In the genomic region with DNA sequence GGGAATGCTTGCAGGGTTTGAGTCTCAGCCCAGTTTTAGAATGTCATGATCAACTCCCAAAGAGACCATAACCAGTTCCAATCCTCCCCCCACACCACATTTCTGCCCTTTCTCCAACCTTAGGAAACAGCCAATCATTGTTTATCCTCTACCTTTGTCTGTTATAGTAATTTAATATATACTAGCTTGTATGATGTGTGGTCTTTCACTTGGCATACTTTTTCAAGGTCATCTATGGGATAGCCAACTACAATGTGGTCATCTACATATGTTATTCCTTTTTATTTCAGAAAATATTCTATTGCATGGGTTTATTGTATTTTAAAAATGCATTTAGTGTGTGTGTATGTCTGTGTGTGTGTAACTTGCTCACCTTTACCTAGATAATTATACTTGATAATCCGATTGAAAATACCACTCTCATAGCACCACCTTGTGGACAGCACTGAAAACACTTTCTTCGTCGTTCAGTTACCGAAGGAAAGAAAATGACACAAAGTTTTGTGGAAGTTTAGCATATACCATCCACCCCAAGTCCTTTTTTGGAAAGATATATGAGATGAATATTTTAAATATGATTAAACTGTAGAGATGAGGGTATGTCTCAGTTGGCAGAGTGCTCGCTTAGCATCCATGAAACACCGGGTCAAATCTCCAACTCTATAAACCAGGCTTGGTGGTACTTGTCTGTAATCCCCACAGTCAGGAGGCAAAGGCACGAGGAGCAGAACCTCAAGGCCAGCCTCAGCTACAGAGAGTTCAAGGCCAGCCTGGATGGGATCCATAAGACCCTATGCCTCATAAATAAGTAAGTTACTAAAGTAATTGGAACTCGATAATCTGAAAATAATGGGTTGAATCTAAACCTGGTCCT, we compare ENCODE assay signal across 8 mouse cellular contexts. TPM values are rescaled to one million over a fixed set of nuclear protein-coding genes. Genes with fewer than 3 reads are reported as not detected.
DNase-seq lines count a peak whose midpoint lies in the region; ATAC-seq lines count a peak whose summit lies in the region.
"Had no signal": no experiment of that assay in that cellular context is flagged by ENCODE, and none has a peak within 500 bp of the region (broad histone marks: within the 10 kb centered on the region; RNA-seq: fewer than 3 reads in every experiment).

No protein-coding gene starts in this region.

- H3K27ac ChIP-seq in neural tube, embryonic 12.5 days = no peak overlapping the region
- H3K27ac ChIP-seq: liver, embryonic 13.5 days had no signal

- no peaks in the 10 kb centered on the region for H3K4me1 ChIP-seq in neural tube, embryonic 12.5 days
- H3K4me1 ChIP-seq: liver, embryonic 13.5 days had no signal

- 37% methylated on average over 8 of the region's 8 CpGs for WGBS in neural tube, embryonic 12.5 days

- ATAC-seq in inflammation-experienced regulatory T-cells, adult 6 months = peak; percentile 63
- 0 out of 2 replicates have a peak, but pooled peaks have one; percentile 13 for ATAC-seq in neural tube, embryonic 12.5 days (ENCODE audit: low FRiP score, low read depth)

- no peaks in the 10 kb centered on the region for H3K27me3 ChIP-seq in neural tube, embryonic 12.5 days (replicated peaks)
- H3K27me3 ChIP-seq: liver, embryonic 13.5 days had no signal

- H3K4me2 ChIP-seq in neural tube, embryonic 12.5 days (replicated peaks) = no peak overlapping the region
- H3K4me2 ChIP-seq: liver, embryonic 13.5 days had no signal

- H3K9me3 ChIP-seq in neural tube, embryonic 12.5 days = no peaks in the 10 kb centered on the region
- H3K9me3 ChIP-seq: liver, embryonic 13.5 days had no signal

- DNase-seq in layer of hippocampus, adult 9-10 months (ENCODE audit: low spot score) = peak; percentile 36
- no peak for DNase-seq in layer of hippocampus, postnatal 36 days
- DNase-seq in ES-CJ7 (ENCODE audit: low read depth, low spot score) (peak; percentile 28), adipocyte (ENCODE audit: low spot score) (peak; percentile 52)
- no peak for DNase-seq in spleen, postnatal 4 days (ENCODE audit: low spot score in 2 of 2)
- DNase-seq: liver, embryonic 13.5 days had no signal

- H3K36me3 ChIP-seq in neural tube, embryonic 12.5 days = no peaks in the 10 kb centered on the region
- H3K36me3 ChIP-seq: liver, embryonic 13.5 days had no signal

- H3K9ac ChIP-seq in neural tube, embryonic 12.5 days = no peak overlapping the region
- H3K9ac ChIP-seq: liver, embryonic 13.5 days had no signal

- H3K4me3 ChIP-seq in neural tube, embryonic 12.5 days = no peak overlapping the region
- H3K4me3 ChIP-seq: liver, embryonic 13.5 days had no signal

RNA-seq across cellular contexts. Expression of gene Mindy4b-ps, which starts 37.7 kb away (rescaled TPM):
- 1 to 10 TPM; 1.3 to 1.4 TPM for total RNA-seq in layer of hippocampus, postnatal 36 days (2021)
- polyA plus RNA-seq in inflammation-experienced regulatory T-cells, adult 6 months (2017; shearing (Covaris generic)) = not detected
- not detected in 2 replicates for polyA plus RNA-seq in neural tube, embryonic 12.5 days (2016; fragmentation: Nextera tagmentation; extraction: Ambion mirVana)
- polyA plus RNA-seq: liver, embryonic 13.5 days had no signal

Comparison
In these comparisons a context has a peak if more than half of its experiments do, and no peak if none do; other contexts are left out.
1. DNase-seq: peak in layer of hippocampus, adult 9-10 months (single experiment), ES-CJ7 (single experiment) and adipocyte (single experiment); none in layer of hippocampus, postnatal 36 days (0 of 2) and spleen, postnatal 4 days (0 of 2).